Mouse (Mus musculus): ENCODE data around the gene Lrrc8e.

DNA sequence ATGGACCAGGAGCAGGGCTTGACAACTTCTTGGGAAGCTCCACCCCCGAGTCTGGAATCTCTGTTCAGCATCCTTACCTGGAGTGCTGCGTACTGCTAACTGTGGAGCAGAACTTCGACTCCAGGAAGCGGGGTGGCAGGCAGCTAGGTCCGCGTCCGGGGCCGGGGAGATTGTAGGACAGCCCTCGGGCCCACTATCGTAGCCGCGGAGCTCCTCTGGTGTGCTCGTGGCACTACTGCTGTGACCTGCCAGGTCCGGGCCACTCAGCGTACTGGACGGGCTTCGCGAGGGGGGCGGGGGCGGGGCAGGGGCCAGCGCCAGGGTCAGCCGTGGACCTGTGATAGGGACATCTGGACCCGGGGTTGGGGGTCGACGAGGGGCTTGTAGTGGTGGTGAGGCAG lies 13.8 kb upstream of the Lrrc8e start:
- TF ChIP-seq EP300 (IDR thresholded peaks at IDR 0.05; ENCODE audit: low read depth) (no peak), CTCF (IDR thresholded peaks at IDR 0.05; ENCODE audit: low read depth) (no peak)

Data from liver, postnatal 0 days (tissue).